ENCODE assay signal across 31 mouse cellular contexts in the genomic region with DNA sequence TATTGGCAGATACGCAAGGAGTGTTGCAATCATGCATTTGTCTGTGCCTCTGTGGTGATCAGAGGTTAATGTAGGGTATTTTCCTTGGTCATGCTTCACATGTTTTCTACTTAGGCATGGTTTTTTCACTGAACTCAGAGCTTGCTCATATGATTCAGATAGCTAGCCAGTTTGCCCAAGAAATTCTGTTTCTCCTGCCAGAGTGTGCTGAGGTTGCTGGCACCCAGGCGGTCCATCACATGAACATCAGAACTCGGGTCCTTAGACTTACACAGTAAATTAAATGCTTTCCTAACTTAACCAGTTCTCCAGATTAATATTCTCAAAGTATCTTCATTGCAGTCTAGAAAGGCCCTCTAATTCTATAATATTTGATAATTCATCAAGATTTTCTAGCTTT. TPM values are rescaled to one million over a fixed set of nuclear protein-coding genes. Genes with fewer than 3 reads are reported as not detected.
"Had no signal": no experiment of that assay in that cellular context is flagged by ENCODE, and none has a peak within 500 bp of the region (broad histone marks: within the 10 kb centered on the region; RNA-seq: fewer than 3 reads in every experiment).

No protein-coding gene starts in this region.

- H3K27me3 ChIP-seq: hindbrain, embryonic 13.5 days; hindbrain, embryonic 15.5 days; liver, embryonic 12.5 days had no signal

- H3K4me2 ChIP-seq: heart, embryonic 11.5 days; heart, embryonic 13.5 days; heart, embryonic 15.5 days; hindbrain, embryonic 13.5 days; hindbrain, embryonic 15.5 days; kidney, embryonic 15.5 days; limb, embryonic 13.5 days; limb, embryonic 15.5 days; liver, embryonic 12.5 days had no signal

- DNase-seq: gastrocnemius, postnatal 14 days; gastrocnemius, postnatal 36 days; heart, adult 11 months; heart, adult 2 months; heart, postnatal 14 days; heart, postnatal 36 days; kidney, adult 11 months; kidney, adult 2 months; kidney, adult 9 months; kidney, postnatal 14 days; kidney, postnatal 36 days; layer of hippocampus, adult 9-11 months; layer of hippocampus, postnatal 36 days; left cerebral cortex, postnatal 4 days had no signal

- H3K27ac ChIP-seq: heart, adult 2 months; heart, embryonic 13.5 days; heart, embryonic 15.5 days; hindbrain, embryonic 13.5 days; hindbrain, embryonic 15.5 days; hindbrain, postnatal 0 days; kidney, embryonic 15.5 days; kidney, postnatal 0 days; limb, embryonic 13.5 days; limb, embryonic 15.5 days; liver, embryonic 12.5 days; liver, embryonic 14.5 days had no signal

- H3K9me3 ChIP-seq: heart, embryonic 13.5 days; heart, embryonic 15.5 days; hindbrain, embryonic 13.5 days; hindbrain, embryonic 15.5 days; kidney, embryonic 15.5 days; limb, embryonic 13.5 days; limb, embryonic 15.5 days; liver, embryonic 12.5 days had no signal

- ATAC-seq: hindbrain, postnatal 0 days; intestine, embryonic 16.5 days; liver, embryonic 12.5 days had no signal

- H3K4me3 ChIP-seq: heart, adult 2 months; heart, embryonic 13.5 days; heart, embryonic 15.5 days; hindbrain, embryonic 13.5 days; hindbrain, embryonic 15.5 days; kidney, embryonic 15.5 days; limb, embryonic 13.5 days; limb, embryonic 15.5 days; liver, embryonic 12.5 days had no signal

- H3K4me1 ChIP-seq: hindbrain, embryonic 13.5 days; hindbrain, embryonic 15.5 days; liver, embryonic 12.5 days had no signal

- H3K9ac ChIP-seq: heart, embryonic 13.5 days; heart, embryonic 15.5 days; hindbrain, embryonic 13.5 days; hindbrain, embryonic 15.5 days; kidney, embryonic 15.5 days; limb, embryonic 13.5 days; limb, embryonic 15.5 days; liver, embryonic 12.5 days; liver, embryonic 14.5 days had no signal

- H3K36me3 ChIP-seq: heart, embryonic 13.5 days; heart, embryonic 15.5 days; hindbrain, embryonic 13.5 days; hindbrain, embryonic 15.5 days; kidney, embryonic 15.5 days; limb, embryonic 13.5 days; limb, embryonic 15.5 days; liver, embryonic 12.5 days had no signal

RNA-seq across cellular contexts. Expression of gene Olfm3, which starts 5.0 kb away (rescaled TPM):
- polyA plus RNA-seq: gonadal fat pad, adult 2 months; heart, adult 2 months; heart, embryonic 11.5 days; heart, embryonic 13.5 days; heart, embryonic 15.5 days; heart, postnatal 0 days; large intestine, adult 2 months; limb, embryonic 11.5 days; liver, embryonic 12.5 days; liver, embryonic 14.5 days had no signal
